Mouse (Mus musculus) forelimb bud, embryonic 11.5 days (tissue): ENCODE results near the gene Nkx6-2.

Experiments used
- DNase-seq: peaks from one replicate; pipeline ENCODE4 v3.0.0-alpha.2; 2012; ENCODE audit warnings: low read depth, low spot score

Gene Nkx6-2

GRCm38 (mm10) chr7:139570788-139571187, 11.8 kb downstream of the Nkx6-2 start:
- no peak for DNase-seq

GRCm38 (mm10) chr7:139566533-139566932, 16.1 kb downstream of the Nkx6-2 start:
- DNase-seq = no peak

DNA sequence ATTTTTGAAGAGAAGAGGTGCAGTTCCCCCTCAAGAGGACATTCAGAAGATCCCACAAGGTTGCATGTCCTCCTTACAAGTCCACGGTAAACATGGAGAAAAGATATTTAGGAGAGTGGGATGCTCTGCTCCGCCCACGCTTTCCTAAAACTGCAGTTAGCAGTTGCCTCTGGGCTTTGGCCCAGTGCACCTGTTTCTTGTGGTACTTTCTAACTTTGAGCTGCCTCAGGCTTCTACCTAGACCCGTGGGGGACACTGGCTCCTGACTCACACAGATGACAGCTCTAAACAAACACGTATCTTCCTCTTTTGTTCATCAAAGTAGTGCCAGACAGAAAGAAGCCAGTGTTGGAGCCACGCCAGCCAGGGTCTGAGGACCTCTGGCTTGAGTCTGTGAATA, 16.6 kb downstream of the Nkx6-2 start:
- DNase-seq = no peak

DNA sequence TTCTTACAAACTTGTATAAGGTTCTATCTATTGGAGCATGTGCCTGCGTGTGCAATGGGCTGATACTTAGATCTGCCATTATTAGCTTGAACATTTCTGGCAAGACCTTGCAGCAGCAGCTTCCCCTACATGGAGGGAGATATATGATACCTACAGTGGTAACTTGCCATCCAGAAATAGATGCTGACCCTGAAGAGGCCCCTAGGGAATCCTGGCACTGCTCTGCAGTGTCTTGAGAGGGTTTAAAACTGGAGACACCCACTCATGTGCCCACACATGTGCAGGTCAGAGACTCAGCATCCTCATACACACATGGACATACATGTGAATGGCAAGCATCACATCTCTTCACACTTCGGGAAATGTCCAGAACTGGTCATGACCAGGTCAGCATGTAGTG, 18.4 kb downstream of the Nkx6-2 start:
- no peak for DNase-seq

- DNase-seq = no peak
Measured at GRCm38 (mm10) chr7:139563425-139563824, 19.2 kb downstream of the Nkx6-2 start.

DNA sequence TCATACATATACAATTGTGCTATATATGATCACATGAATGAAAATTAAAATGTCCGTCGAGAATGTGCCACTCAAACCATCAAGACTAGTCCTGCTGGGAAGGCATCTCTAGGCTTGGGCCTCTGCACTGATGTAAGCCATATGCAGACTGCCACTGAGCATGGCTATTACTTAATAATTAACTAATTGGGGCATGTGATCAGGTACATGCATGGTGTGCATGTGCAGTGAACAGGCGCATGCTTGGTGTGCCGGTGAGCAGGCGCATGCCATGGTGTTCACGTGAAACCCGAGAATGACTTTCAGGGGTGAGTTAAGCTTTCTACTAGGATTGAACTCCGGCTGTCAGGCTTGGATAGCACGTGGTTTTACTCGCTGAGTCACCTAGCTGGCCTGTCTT, 22.9 kb downstream of the Nkx6-2 start:
- DNase-seq = no peak

DNA sequence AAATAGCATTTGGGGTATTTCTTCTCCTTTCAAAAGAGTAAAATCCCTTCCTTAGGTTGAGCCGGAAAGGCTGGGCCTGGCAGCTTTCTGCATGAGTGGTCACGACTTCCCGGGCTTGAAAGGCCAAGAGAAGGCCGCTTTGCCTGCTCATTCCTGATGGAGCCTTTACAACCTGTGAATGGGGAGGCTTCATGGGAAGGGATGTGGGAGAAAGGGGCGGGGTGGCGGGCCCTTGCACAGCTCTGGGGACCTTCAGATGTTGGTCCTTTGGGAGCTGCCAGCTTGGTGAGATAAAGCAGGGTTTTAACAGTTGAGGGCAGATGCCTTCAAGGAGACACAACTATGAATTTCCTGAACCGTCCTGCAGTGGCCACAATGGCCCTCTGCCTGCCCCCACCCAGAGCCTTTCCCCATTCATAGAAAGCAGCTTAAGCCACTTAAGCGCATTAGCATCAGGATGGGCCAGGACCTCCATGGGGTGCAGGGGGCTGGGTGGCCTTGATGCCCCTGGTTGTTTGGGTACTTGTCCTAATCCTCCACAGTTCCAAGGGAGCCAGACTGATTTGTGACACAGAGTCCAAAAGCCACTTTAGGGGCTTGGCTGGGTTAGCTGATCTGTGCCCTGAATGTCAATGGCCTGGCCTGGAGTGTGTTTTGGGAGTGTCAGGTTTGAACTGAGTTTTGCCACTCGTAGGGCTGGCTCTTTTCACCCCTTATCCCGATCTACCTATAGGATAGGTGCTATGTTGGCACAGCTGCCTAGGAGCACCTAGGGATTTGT, 25.7 kb downstream of the Nkx6-2 start:
- DNase-seq = no peak

- no peak for DNase-seq
Measured at GRCm38 (mm10) chr7:139556331-139556730, 26.3 kb downstream of the Nkx6-2 start.

DNA sequence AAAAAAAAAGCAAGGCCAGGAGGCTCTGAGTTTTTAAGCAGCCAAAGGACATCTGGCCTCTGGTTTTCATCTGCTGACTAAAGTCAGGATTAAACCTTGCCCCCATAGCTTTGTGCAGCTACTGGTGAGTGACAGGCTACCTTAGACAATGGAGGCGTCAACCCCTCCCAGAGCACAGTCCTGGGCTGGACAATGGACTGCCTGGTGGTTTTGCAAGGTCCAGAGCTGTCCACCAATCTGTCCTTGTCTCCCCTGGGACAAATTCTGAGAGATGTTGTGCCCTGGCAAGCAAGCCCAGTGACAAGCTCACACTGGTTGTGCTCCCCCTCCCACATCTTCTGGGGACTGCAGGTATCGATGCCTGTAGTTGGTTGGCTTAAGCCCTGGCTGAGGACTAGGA, 31.1 kb downstream of the Nkx6-2 start:
- DNase-seq = no peak

GRCm38 (mm10) chr7:139550086-139550783, 32.4 kb downstream of the Nkx6-2 start:
- DNase-seq = no peak

DNA sequence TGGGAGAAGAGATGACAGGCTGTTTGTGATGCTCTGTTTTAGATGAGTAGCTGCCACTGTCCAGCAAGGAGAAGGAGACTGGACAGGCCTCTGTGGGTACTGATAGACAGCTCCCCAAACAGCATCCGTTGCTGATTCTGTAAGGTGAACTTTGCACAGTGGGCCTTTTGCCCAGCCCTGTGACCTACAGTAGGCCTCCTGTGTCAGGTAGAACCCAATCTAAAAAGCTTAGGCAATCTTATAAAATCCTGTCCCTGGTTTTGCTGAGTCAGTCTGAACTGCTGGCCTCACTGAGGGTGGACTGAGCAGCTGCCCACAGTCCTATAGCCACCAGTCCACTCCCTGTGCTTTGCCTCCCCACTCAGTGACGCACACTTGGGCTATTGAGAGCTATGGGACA, 35.3 kb downstream of the Nkx6-2 start:
- DNase-seq = no peak

DNA sequence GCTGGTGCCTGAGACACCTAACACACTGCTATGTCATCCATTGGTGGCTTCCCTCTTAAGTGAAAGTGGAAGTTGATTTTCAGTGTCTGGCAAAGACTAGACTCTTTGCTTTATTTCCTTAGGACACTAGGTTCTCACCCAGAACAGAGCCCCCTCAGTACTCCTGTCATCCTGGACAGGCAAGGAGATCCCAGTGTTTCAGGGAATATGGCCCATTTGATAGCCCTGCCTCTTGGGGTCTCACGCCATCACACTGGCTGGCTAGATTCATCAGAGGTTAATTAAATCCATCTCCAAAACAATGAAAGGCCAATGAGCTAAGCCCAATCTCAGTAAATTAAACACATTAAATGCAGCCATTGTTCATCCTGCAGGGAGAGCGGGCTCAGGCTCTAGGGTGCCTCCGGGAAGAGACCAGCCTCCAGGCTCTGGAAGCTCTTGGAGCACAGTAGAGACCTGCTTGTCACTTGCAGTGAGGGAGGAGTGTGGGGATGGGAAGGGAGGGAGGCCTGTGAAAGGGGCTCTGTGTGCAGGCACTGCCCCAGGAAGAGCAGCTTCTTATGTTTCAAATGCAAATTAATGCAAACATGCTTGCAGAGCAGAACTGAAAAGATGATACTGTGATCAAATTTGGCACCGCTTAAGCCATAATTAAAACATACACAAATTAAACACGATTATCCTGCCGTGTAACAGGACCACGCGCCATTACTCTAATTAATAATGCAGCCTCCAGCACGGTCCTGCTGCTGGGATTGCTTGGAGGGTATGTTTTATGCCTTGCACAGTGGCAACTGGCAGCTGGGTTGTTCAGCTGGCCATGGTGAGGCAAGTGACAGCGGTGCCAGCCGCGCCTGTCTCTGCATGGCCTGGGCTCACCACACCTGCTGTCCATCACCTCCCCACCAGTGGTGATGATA, 37.6 kb downstream of the Nkx6-2 start:
- no peak for DNase-seq

DNA sequence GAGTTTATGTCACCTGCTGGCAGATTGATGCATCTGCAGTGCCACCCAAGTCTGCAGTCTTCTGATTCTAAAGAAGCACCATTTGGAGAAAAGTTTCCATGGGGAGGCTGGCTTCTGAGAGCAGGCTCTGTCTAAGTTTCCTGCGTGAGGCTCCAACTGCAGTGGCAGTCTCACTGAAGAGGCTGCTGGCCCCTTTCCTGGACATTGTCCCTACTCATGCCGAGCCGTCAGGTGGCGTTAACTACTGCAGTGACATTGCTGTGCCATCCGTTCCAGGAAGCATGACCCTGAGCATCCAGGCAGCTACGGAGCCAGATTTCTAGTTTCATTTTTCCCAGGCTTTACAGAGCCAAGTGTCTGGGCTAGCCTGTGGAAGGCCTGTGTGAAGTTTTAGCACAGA, 41.2 kb downstream of the Nkx6-2 start:
- no peak for DNase-seq

DNA sequence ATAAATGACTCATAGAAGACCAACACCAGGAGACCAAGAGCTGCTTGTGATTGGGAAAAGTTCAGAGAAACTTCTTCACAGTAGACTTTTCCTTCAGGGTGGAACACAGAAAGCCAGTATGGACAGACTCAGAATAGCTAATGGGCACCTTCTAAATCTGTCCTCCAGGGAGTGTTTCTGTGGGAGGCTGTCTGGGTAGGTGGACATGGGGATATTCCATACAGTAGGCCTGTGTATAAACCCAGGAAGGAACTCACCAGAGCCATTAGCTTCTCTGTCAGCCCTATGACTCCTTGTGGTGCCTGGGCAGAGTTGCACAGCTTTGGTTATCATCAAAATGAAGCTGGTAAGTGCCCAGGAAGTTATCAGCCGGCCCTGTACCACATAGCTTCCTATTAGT, 42.0 kb downstream of the Nkx6-2 start:
- no peak for DNase-seq

DNA sequence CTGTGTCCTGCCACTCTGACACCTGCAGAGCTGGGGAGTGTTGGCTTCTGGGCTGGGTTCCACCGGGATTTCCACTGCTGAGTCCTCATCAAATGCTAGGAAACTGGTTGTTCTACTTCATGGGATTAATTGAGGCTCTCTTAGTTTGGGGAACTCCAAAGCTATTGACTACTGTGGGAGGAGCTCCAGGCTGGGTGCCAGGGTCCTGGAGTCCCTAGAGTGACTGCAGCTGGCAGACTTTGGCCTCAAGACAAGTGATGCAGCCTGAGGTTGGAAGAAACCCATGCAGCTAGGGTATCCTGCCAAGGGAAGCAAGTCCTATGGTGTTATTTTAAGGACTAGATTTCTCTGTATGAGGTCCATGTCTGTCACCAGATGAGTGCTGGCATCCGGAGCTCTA, 44.1 kb downstream of the Nkx6-2 start:
- no peak for DNase-seq

- no peak for DNase-seq
Measured at GRCm38 (mm10) chr7:139537831-139538230, 44.8 kb downstream of the Nkx6-2 start.

GRCm38 (mm10) chr7:139536831-139537230, 45.8 kb downstream of the Nkx6-2 start:
- DNase-seq = no peak

- no peak for DNase-seq
Measured at GRCm38 (mm10) chr7:139536331-139536730, 46.3 kb downstream of the Nkx6-2 start.

GRCm38 (mm10) chr7:139531428-139531801, 51.2 kb downstream of the Nkx6-2 start:
- no peak for DNase-seq

GRCm38 (mm10) chr7:139530591-139531427, 51.8 kb downstream of the Nkx6-2 start:
- no peak for DNase-seq
